Mouse (Mus musculus) kidney, postnatal 0 days (tissue): ENCODE data around the gene Fmnl3. TPM values are rescaled to one million over a fixed set of nuclear protein-coding genes. Genes with fewer than 3 reads are reported as not detected.

ENCODE experiments used
- ATAC-seq: fragments of 200-750 bp; cut with Nextera tagmentation; replicated peaks from 2 replicates; pipeline ENCODE4 v1.8.0; 2017; ENCODE audit warnings: low read depth, moderate number of reproducible peaks, moderate TSS enrichment, moderate library complexity; ENCODE audit not compliant: low FRiP score
- DNase-seq: peaks from one replicate; pipeline ENCODE4 v3.0.0-alpha.2; 2016; ENCODE audit warnings: low spot score
- H3K27ac ChIP-seq: fragments of 300-500 bp; sonication (generic); 2 replicates; pipeline ENCODE4 v1.5.1; 2014; ENCODE audit warnings: mild to moderate bottlenecking
- H3K27me3 ChIP-seq: fragments of 300-500 bp; sonication (generic); 2 replicates; pipeline ENCODE4 v1.6.1; 2014; ENCODE audit warnings: low read length, mixed read lengths; ENCODE audit not compliant: insufficient read depth
- H3K36me3 ChIP-seq: fragments of 300-500 bp; sonication (generic); 2 replicates; pipeline ENCODE4 v1.6.1; 2014; ENCODE audit warnings: low read length, mixed read lengths; ENCODE audit not compliant: insufficient read depth
- H3K4me1 ChIP-seq: fragments of 300-500 bp; sonication (generic); replicated peaks from 2 replicates; pipeline ENCODE4 v1.6.1; 2014; ENCODE audit warnings: antibody characterized with exemption, low read length, mixed read lengths; ENCODE audit not compliant: insufficient read depth
- H3K4me2 ChIP-seq: fragments of 300-500 bp; sonication (generic); 2 replicates; pipeline ENCODE4 v1.6.1; 2014; ENCODE audit warnings: mild to moderate bottlenecking, low read length, moderate library complexity, mixed read lengths
- H3K4me3 ChIP-seq: fragments of 300-500 bp; sonication (generic); replicated peaks from 2 replicates; pipeline ENCODE4 v1.5.1; 2014; ENCODE audit warnings: low read depth, low read length
- H3K9ac ChIP-seq: fragments of 300-500 bp; sonication (generic); 2 replicates; pipeline ENCODE4 v1.6.1; 2014; ENCODE audit warnings: low read depth, low read length
- H3K9me3 ChIP-seq: fragments of 300-500 bp; sonication (generic); replicated peaks from 2 replicates; pipeline ENCODE4 v1.6.1; 2016; ENCODE audit warnings: low read length, inconsistent platforms, mixed read lengths
- CTCF ChIP-seq: IDR thresholded peaks from 2 replicates; pipeline ENCODE4 v1.5.1; 2016; ENCODE audit warnings: antibody characterized with exemption, low read depth, mild to moderate bottlenecking, moderate library complexity
- WGBS: fragments of 180-500 bp; shearing (Covaris S2); extraction: QIAGEN DNeasy Blood & Tissue Kit; methylation state at CpG from one replicate; pipeline ENCODE4 v1.1.7; 2014; 5-methylcytosine and 5-hydroxymethylcytosine counted together
- polyA plus RNA-seq: library from polyadenylated mRNA; unstranded; fragments of >200 nt; fragmentation: Nextera tagmentation; extraction: Ambion mirVana; gene quantifications from 2 replicates; pipeline ENCODE4 v1.2.1, GENCODE M21; 2015

The Fmnl3 gene
- polyA plus RNA-seq, 1 experiment from 2014 or later: 31.6 TPM

GRCm38 (mm10) chr15:99397622-99398021 lies 27.3 kb upstream of the Fmnl3 start:
- 81% methylated on average over 2 of the region's 2 CpGs for WGBS
- DNase-seq: no peak
- Histone ChIP-seq H3K4me3 (no peak overlapping the region), H3K4me2 (no peak overlapping the region), H3K4me1 (peaks cover 41% of the 10 kb centered on the region; the same call in 1 of the 2 replicates), H3K9me3 (no peaks in the 10 kb centered on the region), H3K27ac (no peak overlapping the region), H3K9ac (no peak overlapping the region), H3K36me3 (peaks cover 5% of the 10 kb centered on the region), H3K27me3 (no peaks in the 10 kb centered on the region)
- ATAC-seq: no peak
- no peak for TF ChIP-seq CTCF

GRCm38 (mm10) chr15:99396875-99397274 lies 26.6 kb upstream of the Fmnl3 start:
- DNase-seq (no peak), ATAC-seq (no peak)
- Histone ChIP-seq H3K9ac (no peak overlapping the region), H3K4me3 (no peak overlapping the region), H3K9me3 (no peaks in the 10 kb centered on the region), H3K4me2 (peak overlapping the region; percentile 78), H3K4me1 (peaks cover 46% of the 10 kb centered on the region), H3K27ac (no peak overlapping the region), H3K27me3 (no peaks in the 10 kb centered on the region), H3K36me3 (no peaks in the 10 kb centered on the region)
- 30% methylated on average over 4 of the region's 4 CpGs for WGBS
- no peak for TF ChIP-seq CTCF

- no peaks in the 10 kb centered on the region for H3K27me3 ChIP-seq
- H3K36me3 ChIP-seq: no peaks in the 10 kb centered on the region
- no peak for ATAC-seq
- no peak overlapping the region for H3K9ac ChIP-seq
- peaks cover 47% of the 10 kb centered on the region for H3K4me1 ChIP-seq
- H3K4me2 ChIP-seq: peak overlapping the region; percentile 78
- H3K4me3 ChIP-seq: no peak overlapping the region
- WGBS: 53% methylated on average over 1 of the region's 1 CpGs
- no peak for TF ChIP-seq CTCF
- H3K27ac ChIP-seq: no peak overlapping the region
- H3K9me3 ChIP-seq: no peaks in the 10 kb centered on the region
- DNase-seq: no peak
Observed at GRCm38 (mm10) chr15:99396462-99396861, 26.2 kb upstream of the Fmnl3 start.

- DNase-seq (peak; percentile 63), ATAC-seq (peak; percentile 55)
- no peak for TF ChIP-seq CTCF
- H3K9ac ChIP-seq: peak overlapping the region; percentile 97
- 1% methylated on average over 24 of the region's 24 CpGs for WGBS
- H3K9me3 ChIP-seq: no peaks in the 10 kb centered on the region
- peak overlapping the region; percentile 92 for H3K4me3 ChIP-seq
- H3K4me1 ChIP-seq: peaks cover 34% of the 10 kb centered on the region
- H3K27ac ChIP-seq: peak overlapping the region; percentile 99
- H3K36me3 ChIP-seq: no peaks in the 10 kb centered on the region
- H3K27me3 ChIP-seq: no peaks in the 10 kb centered on the region
- H3K4me2 ChIP-seq: peak overlapping the region; percentile 78
Observed at GRCm38 (mm10) chr15:99393386-99394252, 23.3 kb upstream of the Fmnl3 start.

- H3K27me3 ChIP-seq: no peaks in the 10 kb centered on the region
- DNase-seq (peak; percentile 100), ATAC-seq (peak; percentile 99)
- H3K27ac ChIP-seq: peak within 1 kb of the TSS; percentile 99
- peak; percentile 10; the same call in 1 of the 2 replicates for TF ChIP-seq CTCF
- H3K4me3 ChIP-seq: peak within 1 kb of the TSS; percentile 92
- H3K9ac ChIP-seq: peak within 1 kb of the TSS; percentile 97
- under 1% methylated on average over 51 of the region's 51 CpGs for WGBS
- no peaks in the 10 kb centered on the region for H3K36me3 ChIP-seq
- peaks cover 29% of the 10 kb centered on the region for H3K4me1 ChIP-seq
- no peaks in the 10 kb centered on the region for H3K9me3 ChIP-seq
- H3K4me2 ChIP-seq: peak within 1 kb of the TSS; percentile 78
Observed at GRCm38 (mm10) chr15:99392486-99393385, 22.5 kb upstream of the Fmnl3 start, which contains the start of gene Tmbim6. Gene Tmbim6 (plus strand): TSS chr15:99392882.

GRCm38 (mm10) chr15:99391975-99392374 lies 21.7 kb upstream of the Fmnl3 start:
- peak overlapping the region; percentile 40; the same call in 1 of the 2 replicates for H3K9ac ChIP-seq
- peaks cover 26% of the 10 kb centered on the region for H3K4me1 ChIP-seq
- no peaks in the 10 kb centered on the region for H3K9me3 ChIP-seq
- peak overlapping the region; percentile 90 for H3K27ac ChIP-seq
- no peaks in the 10 kb centered on the region for H3K36me3 ChIP-seq
- 61% methylated on average over 6 of the region's 6 CpGs for WGBS
- DNase-seq: no peak
- no peak for ATAC-seq
- H3K4me2 ChIP-seq: peak overlapping the region; percentile 58
- peak overlapping the region; percentile 33; the same call in 1 of the 2 replicates for H3K4me3 ChIP-seq
- no peak for TF ChIP-seq CTCF
- H3K27me3 ChIP-seq: no peaks in the 10 kb centered on the region
